Mouse (Mus musculus): ENCODE results near the gene Comtd1.

Gene Comtd1

DNA sequence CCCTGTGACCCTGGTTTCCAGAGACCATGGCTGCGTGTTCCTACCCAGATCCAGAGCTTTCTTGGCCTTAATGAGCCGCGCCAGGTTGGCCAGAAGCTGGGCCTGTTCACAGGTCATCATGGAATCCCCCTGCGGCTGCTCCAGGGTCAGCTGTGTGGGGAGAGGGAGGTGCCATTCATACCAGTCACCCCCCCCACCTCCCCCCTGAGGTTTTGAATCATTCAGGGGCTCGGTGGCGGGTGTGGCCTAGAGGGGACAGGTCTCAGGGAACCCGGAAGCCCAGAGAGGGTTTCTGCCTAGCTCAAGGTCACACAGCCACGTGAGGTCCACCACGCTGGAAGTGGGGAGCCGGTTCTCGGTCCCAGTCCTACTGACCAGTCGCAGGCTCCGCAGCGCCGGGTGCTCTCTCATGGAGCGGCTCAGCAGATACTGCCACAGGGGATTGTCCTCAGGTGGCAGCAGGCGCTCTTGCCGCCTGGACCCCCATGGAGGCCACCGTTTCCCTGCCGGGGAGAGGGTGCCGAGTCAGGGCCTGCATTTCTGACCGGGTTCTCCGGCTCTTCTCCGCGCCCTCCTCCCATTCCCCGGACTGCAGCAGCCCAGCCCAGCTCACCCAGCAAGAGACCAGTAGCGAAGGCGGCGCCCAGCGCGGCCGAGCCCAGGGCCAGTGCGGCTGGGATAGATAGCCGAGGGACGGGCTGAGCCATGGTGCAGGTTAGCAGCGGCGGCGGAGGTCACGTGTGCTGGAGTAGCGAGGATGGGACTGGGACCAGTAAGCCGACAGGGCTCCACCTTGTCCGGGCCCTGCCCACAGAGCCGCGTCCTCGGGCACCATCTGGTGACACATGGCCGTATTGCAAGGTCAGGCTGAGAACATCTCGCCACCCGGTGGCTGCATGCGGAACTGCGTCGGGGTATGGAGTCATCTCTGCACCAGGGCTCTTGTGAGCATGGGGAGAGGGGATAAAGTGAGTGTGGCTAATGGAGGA is at the start of gene Comtd1:
Gene Comtd1 (minus strand): TSS at position 812 of the 989 bp plus-strand sequence.
- peak; percentile 91 to 95 for DNase-seq (ENCODE audit: low spot score in 2 of 2)

- no peak for DNase-seq (ENCODE audit: low spot score in 2 of 2)
These were observed 43.5 kb upstream of the Comtd1 start for GRCm38 (mm10) chr14:21892341-21892659.

DNA sequence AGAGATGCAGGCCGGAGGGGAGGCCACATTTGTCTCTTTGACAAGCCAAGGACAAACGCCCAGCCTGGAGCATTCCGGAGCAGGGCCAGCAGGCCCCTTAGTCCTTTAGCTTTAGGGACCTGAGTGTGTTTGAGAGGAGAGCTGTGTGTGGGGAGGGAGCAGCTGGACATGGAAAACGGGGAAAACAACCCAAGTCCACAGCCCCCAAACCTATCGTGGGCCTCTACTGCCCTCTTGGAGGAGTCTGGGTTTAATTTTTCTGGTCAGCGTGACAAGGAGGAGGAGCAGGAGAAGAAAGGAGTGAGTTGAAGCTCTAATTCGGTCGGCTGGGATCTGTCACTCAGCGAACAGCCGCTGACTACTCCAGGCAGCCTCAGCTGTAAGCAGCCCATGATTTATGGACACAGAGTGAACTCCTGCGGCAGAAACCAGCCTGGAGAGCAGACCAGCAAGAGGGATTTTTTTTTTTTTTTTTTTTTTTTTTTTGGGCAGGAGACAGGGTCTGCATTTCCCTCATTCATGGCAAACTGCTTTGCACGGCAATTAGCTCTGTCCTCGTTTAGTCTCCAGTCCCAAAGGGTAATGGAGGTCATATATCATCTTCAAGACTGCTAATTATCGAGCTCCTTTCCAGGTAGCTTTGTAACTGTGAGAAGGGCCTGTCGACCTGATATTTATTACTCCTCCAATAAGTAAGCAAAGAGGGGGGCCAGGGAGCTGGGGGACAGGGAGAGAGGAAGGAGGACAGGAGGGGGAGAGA is 43.0 kb upstream of the Comtd1 start:
- no peak for DNase-seq (ENCODE audit: low spot score in 2 of 2)

DNA sequence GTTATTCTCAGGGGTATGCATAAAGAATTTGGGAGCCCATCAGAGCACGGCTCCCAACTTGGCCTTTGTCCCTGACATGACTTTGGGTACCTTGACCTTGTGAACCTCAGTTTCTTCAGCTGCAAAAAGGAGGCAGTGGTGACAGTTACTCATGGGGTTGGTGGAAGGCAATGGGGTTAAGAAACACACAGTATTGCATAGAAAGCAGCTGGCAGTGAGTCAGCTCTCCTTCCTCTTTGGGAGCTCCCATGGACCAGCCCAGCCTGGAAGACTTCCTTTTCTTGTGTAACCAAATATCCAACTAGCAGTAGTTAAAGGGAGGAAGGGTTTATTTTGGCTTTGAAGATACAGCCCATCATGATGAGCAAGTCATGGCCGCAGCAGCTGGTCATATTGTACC is 41.7 kb upstream of the Comtd1 start:
- peak in 1 of 2 experiments; percentile 8 for DNase-seq (ENCODE audit: low spot score in 2 of 2)

DNA sequence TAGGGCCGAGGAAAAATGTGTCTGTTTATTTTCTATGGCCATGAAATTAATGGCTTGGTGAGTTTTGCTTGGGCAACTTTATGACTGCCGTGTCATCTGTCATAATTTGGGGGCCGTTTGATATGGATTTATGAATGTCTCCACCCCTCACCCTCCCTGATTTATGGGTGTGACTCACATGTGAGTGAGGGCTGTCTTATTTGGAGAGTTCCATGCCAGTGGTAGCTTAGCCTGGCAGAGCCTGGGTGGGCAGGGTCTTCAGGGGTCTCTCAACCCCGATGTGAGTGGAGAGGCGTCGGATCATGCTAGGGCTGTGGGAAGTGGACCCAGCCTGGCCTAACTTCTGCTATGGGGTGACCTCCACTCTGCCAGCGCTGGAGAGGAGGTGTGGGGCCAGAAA is 18.0 kb upstream of the Comtd1 start:
- DNase-seq (ENCODE audit: low spot score in 2 of 2), result no peak

GRCm38 (mm10) chr14:21866291-21866690 is 17.5 kb upstream of the Comtd1 start:
- DNase-seq (ENCODE audit: low spot score in 2 of 2), result no peak

- no peak for DNase-seq (ENCODE audit: low spot score in 2 of 2)
These were observed 8.1 kb upstream of the Comtd1 start for GRCm38 (mm10) chr14:21856886-21857285.

DNA sequence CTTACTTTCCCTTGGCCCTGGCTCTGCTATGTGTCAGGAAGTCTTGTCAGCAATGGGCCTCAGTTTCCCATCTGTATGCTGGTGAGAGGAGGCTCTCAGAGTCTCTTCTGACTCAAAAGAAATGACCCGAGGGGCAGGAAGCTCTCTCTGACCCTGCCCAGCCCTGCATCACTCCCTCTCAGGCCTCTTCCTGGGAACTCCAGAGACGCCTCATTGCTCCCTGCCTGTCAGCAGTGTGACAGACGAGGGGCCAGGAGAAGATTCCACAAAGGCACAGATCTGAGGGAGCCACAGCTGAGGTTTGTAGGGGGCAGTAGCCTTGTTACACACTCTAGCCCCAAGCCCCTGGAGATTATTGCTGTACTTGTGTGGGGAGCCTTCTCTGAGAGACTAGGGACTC is 7.2 kb upstream of the Comtd1 start:
- DNase-seq (ENCODE audit: low spot score in 2 of 2), result no peak

- DNase-seq (ENCODE audit: low spot score in 2 of 2), result no peak
These were observed 5.5 kb upstream of the Comtd1 start for GRCm38 (mm10) chr14:21854271-21854670.

- peak; percentile 61 to 63 for DNase-seq (ENCODE audit: low spot score in 2 of 2)
These were observed 4.8 kb upstream of the Comtd1 start for GRCm38 (mm10) chr14:21853456-21854109.

DNA sequence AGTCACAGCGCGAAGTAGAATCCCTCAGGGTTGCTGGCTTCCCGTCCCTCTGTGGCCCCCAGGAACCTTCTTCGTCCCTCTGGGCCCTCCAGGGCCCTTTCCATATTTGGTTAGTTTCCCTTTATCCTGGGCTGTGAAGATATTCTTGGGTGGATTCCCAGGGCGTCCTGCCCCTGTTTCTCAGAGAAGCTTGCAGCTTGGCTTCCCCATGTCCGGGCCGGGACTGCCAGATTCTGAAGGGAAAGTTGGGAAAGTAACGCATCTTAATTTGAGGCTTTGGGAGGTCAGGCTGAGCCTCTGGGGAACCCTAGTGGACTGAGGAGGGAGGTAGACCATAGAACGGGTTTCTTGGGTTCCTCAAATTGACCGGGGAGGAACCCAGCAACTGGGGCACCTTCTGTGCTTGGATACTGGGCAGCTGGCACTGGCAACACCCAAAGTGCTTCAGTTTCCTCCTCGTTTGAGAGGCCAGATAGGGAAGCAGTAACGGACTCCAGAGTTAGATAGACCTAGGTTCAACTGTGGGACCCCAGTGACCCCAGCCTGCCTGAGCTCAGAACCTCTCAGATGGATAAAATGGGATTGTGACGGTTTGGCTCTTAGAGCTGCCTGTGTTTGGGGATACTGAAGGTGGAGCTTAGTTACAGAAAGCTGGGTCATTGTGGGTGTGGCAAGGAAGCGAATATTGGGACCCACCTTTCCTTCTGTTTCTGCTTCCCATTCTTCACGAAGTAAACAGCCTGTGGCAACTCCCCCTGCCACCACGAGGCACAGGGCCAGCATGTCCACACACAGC is 3.4 kb upstream of the Comtd1 start:
- DNase-seq (ENCODE audit: low spot score in 2 of 2), result peak; percentile 70 to 71

GRCm38 (mm10) chr14:21850419-21851127 is 1.8 kb upstream of the Comtd1 start:
- no peak for DNase-seq (ENCODE audit: low spot score in 2 of 2)

DNA sequence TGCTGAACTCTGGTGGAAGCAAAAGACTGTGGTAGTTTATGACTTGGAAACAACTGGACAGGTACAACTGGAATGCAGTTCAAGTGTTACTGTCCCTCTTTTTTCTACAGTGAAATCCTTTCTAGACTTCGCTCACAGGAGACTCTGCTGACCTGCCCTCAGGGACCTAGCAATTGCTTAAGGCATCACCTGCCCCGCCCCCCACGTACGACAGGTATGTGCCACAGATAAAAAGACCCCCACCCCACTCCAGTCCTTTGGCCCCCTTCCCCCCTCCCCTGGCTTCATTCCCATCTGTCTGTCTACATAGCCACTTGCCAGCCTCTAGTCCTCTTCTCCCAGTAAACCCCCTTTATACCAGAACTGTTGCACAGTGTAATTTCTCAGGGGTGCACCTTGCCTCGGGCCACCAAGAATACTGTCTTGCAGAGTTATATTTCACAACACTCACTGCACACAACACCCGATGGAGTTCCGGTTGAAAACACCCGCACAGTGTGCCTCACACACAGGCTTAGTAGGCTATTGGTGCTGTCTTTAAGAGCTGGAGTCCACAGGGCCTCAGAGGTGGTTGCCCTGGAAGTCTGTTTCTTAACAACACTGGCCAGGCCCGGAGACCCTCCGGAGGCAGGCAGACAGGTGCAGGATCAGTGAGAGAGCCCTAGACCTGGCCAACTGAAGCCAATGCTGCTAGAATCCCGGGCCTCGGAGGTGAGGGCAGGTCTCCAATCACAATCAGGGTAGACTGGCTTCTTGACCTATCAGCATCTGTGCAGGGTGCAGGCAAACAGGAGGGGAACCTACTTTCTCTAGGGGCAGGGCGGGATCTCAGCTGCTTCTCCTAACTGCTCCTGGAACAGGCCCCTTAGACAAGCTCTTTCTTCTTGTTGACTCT is 994 bp upstream of the Comtd1 start:
- DNase-seq (ENCODE audit: low spot score in 2 of 2), result no peak

GRCm38 (mm10) chr14:21847381-21848165 is 1.2 kb downstream of the Comtd1 start:
- no peak for DNase-seq (ENCODE audit: low spot score in 2 of 2)

DNA sequence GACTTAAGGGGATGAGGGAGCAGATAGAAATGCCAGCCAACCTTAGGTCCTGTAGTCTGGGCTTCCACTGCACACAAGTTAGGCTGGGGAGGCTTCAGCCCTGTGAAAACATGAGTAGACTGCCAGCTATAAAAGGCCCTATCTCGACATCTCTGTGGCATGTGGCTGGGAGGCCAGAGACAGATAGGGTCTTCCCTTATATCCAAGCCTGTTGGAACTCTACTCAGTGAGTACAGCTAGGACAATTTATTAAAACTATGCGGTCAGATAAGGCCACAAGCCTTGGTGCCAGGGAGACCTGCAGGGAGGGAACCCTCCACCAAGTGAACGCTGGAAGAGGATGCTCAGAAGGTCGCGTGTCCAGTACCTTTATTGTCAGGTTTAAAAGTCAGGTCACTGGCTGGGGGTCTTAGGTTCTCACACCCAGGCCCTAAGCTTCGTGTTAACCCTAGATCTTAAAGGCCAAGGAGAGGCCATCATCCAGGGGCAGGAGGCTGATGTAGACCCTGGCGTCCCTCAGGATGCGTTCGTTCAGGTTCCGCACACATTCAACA is 1.9 kb downstream of the Comtd1 start:
- no peak for DNase-seq (ENCODE audit: low spot score in 2 of 2)

GRCm38 (mm10) chr14:21843263-21843662 is 5.5 kb downstream of the Comtd1 start:
- no peak for DNase-seq (ENCODE audit: low spot score in 2 of 2)

GRCm38 (mm10) chr14:21841819-21842592 is 6.8 kb downstream of the Comtd1 start:
- DNase-seq (ENCODE audit: low spot score in 2 of 2), result no peak
